Mouse (Mus musculus) kidney, embryonic 15.5 days (tissue): ENCODE data around the gene Daxx. TPM values are rescaled to one million over a fixed set of nuclear protein-coding genes. Genes with fewer than 3 reads are reported as not detected.

Source experiments
- ATAC-seq: fragments of 200-750 bp; cut with Nextera tagmentation; replicated peaks from 2 replicates; pipeline ENCODE4 v1.8.0; 2017; ENCODE audit warnings: moderate TSS enrichment; ENCODE audit not compliant: low FRiP score
- H3K27ac ChIP-seq: fragments of 300-500 bp; sonication (generic); 2 replicates; pipeline ENCODE4 v1.5.1; 2015; ENCODE audit warnings: mild to moderate bottlenecking, inconsistent platforms
- H3K27me3 ChIP-seq: fragments of 300-500 bp; sonication (generic); 2 replicates; pipeline ENCODE4 v1.6.1; 2015; ENCODE audit warnings: inconsistent platforms
- H3K36me3 ChIP-seq: fragments of 300-500 bp; sonication (generic); 2 replicates; pipeline ENCODE4 v1.6.1; 2015; ENCODE audit warnings: inconsistent platforms
- H3K4me1 ChIP-seq: fragments of 300-500 bp; sonication (generic); 2 replicates; pipeline ENCODE4 v1.6.1; 2015; ENCODE audit warnings: inconsistent platforms
- H3K4me2 ChIP-seq: fragments of 300-500 bp; sonication (generic); 2 replicates; pipeline ENCODE4 v1.6.1; 2015; ENCODE audit warnings: moderate library complexity, mild to moderate bottlenecking, inconsistent platforms
- H3K4me3 ChIP-seq: fragments of 300-500 bp; sonication (generic); replicated peaks from 2 replicates; pipeline ENCODE4 v1.5.1; 2015; ENCODE audit warnings: mild to moderate bottlenecking, inconsistent platforms
- H3K9ac ChIP-seq: fragments of 300-500 bp; sonication (generic); 2 replicates; pipeline ENCODE4 v1.6.1; 2015; ENCODE audit warnings: mild to moderate bottlenecking, inconsistent platforms
- H3K9me3 ChIP-seq: fragments of 300-500 bp; sonication (generic); replicated peaks from 2 replicates; pipeline ENCODE4 v1.6.1; 2016; ENCODE audit warnings: inconsistent platforms
- WGBS: fragments of 180-500 bp; shearing (Covaris S2); methylation state at CpG from one replicate; pipeline ENCODE4 v1.1.7; 2015; ENCODE audit warnings: mixed read lengths; 5-methylcytosine and 5-hydroxymethylcytosine counted together
- polyA plus RNA-seq: library from polyadenylated mRNA; unstranded; fragments of >200 nt; fragmentation: Nextera tagmentation; extraction: Ambion mirVana; gene quantifications from 2 replicates; pipeline ENCODE4 v1.2.1, GENCODE M21; 2015

The Daxx gene
- polyA plus RNA-seq, 1 experiment from 2014 or later, result 60.0 TPM

GRCm38 (mm10) chr17:33928251-33928947, 19.2 kb downstream of the Daxx start:
- H3K27ac ChIP-seq, result no peak overlapping the region
- 61% methylated on average over 21 of the region's 21 CpGs for WGBS

GRCm38 (mm10) chr17:33929371-33930279, 20.4 kb downstream of the Daxx start, which contains the start of gene Rgl2:
Rgl2 (plus strand) TSS chr17:33929543.
- peak; percentile 83 for ATAC-seq

More at GRCm38 (mm10) chr17:33928251-33928947, 19.2 kb downstream of the Daxx start:
- Histone ChIP-seq H3K4me2 (peak overlapping the region; percentile 99), H3K4me3 (peak overlapping the region; percentile 87), H3K9me3 (no peaks in the 10 kb centered on the region), H3K36me3 (peaks cover 28% of the 10 kb centered on the region), H3K9ac (peak overlapping the region; percentile 90), H3K27me3 (no peaks in the 10 kb centered on the region), H3K4me1 (peaks cover 24% of the 10 kb centered on the region)
- no peak for ATAC-seq

DNA sequence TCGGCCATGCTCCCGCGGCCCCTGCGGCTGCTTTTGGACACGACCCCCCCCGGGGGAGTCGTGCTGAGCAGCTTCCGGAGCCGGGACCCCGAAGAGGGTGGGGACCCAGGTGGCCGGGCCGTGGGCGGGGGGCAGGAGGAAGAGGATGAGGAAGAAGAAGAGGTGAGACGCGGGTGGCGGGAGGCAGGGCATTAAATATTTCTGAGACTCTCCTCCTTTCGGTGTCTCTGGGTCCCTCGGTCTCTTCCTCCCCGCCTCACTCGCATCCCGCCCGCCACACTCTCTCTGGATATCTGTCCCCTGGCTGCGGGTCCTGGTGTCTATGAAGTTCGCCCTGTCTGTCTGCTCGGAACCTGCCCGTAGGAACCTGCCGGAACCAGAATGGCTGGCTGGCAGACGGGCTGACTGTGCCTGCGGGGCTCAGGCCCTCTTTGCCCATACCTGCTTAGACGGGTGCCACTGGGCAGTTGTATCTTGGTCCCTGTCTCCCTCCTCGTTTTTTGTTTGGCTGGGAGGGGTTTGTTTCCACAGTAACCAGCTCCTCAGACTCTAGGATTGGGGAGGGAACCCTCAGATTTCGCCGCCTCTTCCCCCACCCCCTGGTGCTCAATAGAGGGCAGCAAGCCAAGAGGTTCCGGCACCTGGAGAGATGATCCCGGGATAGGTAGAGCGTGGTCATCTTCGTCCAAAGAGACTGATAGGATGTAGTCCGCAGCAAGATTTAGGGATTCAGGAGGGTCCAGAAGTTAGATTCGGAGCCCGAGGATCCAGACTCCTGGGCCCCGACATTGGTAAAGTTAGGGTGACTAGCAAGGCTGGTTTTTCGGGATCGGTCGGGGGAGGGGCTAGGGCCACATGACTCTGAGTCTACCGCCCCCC, 21.3 kb downstream of the Daxx start:
- H3K4me2 ChIP-seq, result peak overlapping the region; percentile 99
- ATAC-seq, result peak; percentile 16; the same call in 1 of the 2 replicates
- peak overlapping the region; percentile 98 for H3K27ac ChIP-seq
- peaks cover 36% of the 10 kb centered on the region for H3K36me3 ChIP-seq
- H3K4me1 ChIP-seq, result peaks cover 24% of the 10 kb centered on the region
- H3K27me3 ChIP-seq, result no peaks in the 10 kb centered on the region
- H3K4me3 ChIP-seq, result peak overlapping the region; percentile 87
- peak overlapping the region; percentile 90 for H3K9ac ChIP-seq
- under 1% methylated on average over 45 of the region's 45 CpGs for WGBS
- no peaks in the 10 kb centered on the region for H3K9me3 ChIP-seq

More at GRCm38 (mm10) chr17:33929371-33930279, 20.4 kb downstream of the Daxx start, which contains the start of gene Rgl2:
- WGBS, result under 1% methylated on average over 79 of the region's 80 CpGs
- H3K27ac ChIP-seq, result peak within 1 kb of the TSS; percentile 98
- H3K9me3 ChIP-seq, result no peaks in the 10 kb centered on the region
- H3K9ac ChIP-seq, result peak within 1 kb of the TSS; percentile 90
- peaks cover 24% of the 10 kb centered on the region for H3K4me1 ChIP-seq
- H3K4me2 ChIP-seq, result peak within 1 kb of the TSS; percentile 99
- H3K27me3 ChIP-seq, result no peaks in the 10 kb centered on the region
- peaks cover 33% of the 10 kb centered on the region for H3K36me3 ChIP-seq
- peak within 1 kb of the TSS; percentile 87 for H3K4me3 ChIP-seq

GRCm38 (mm10) chr17:33931159-33931866, 22.1 kb downstream of the Daxx start:
- Histone ChIP-seq H3K9ac (peak overlapping the region; percentile 90), H3K27ac (no peak overlapping the region), H3K27me3 (no peaks in the 10 kb centered on the region), H3K9me3 (no peaks in the 10 kb centered on the region), H3K4me1 (peaks cover 24% of the 10 kb centered on the region), H3K4me3 (peak overlapping the region; percentile 87), H3K4me2 (peak overlapping the region; percentile 99), H3K36me3 (peaks cover 38% of the 10 kb centered on the region)
- WGBS, result 38% methylated on average over 18 of the region's 18 CpGs
- no peak for ATAC-seq

GRCm38 (mm10) chr17:33931947-33932346, 22.7 kb downstream of the Daxx start:
- ATAC-seq, result no peak
- Histone ChIP-seq H3K4me3 (no peak overlapping the region), H3K36me3 (peaks cover 41% of the 10 kb centered on the region), H3K27me3 (no peaks in the 10 kb centered on the region), H3K4me1 (peaks cover 24% of the 10 kb centered on the region), H3K9ac (no peak overlapping the region), H3K4me2 (no peak overlapping the region), H3K27ac (no peak overlapping the region), H3K9me3 (no peaks in the 10 kb centered on the region)
- WGBS, result 93% methylated on average over 11 of the region's 11 CpGs

- Histone ChIP-seq H3K27me3 (no peaks in the 10 kb centered on the region), H3K9ac (no peak overlapping the region), H3K4me3 (no peak overlapping the region), H3K27ac (no peak overlapping the region), H3K9me3 (no peaks in the 10 kb centered on the region), H3K4me1 (peaks cover 24% of the 10 kb centered on the region), H3K36me3 (peaks cover 44% of the 10 kb centered on the region), H3K4me2 (no peak overlapping the region)
- no peak for ATAC-seq
- WGBS, result 86% methylated on average over 14 of the region's 14 CpGs
Measured at GRCm38 (mm10) chr17:33932448-33932847, 23.2 kb downstream of the Daxx start.

GRCm38 (mm10) chr17:33932970-33933369, 23.8 kb downstream of the Daxx start:
- WGBS, result 90% methylated on average over 15 of the region's 15 CpGs
- Histone ChIP-seq H3K9ac (no peak overlapping the region), H3K9me3 (no peaks in the 10 kb centered on the region), H3K27ac (no peak overlapping the region), H3K36me3 (peaks cover 46% of the 10 kb centered on the region), H3K4me1 (peaks cover 21% of the 10 kb centered on the region), H3K4me2 (no peak overlapping the region), H3K27me3 (no peaks in the 10 kb centered on the region), H3K4me3 (no peak overlapping the region)
- no peak for ATAC-seq

GRCm38 (mm10) chr17:33935422-33936055, 26.3 kb downstream of the Daxx start:
- Histone ChIP-seq H3K4me2 (no peak overlapping the region), H3K36me3 (peaks cover 57% of the 10 kb centered on the region), H3K27ac (no peak overlapping the region), H3K9me3 (no peaks in the 10 kb centered on the region), H3K4me1 (peaks cover 21% of the 10 kb centered on the region), H3K27me3 (no peaks in the 10 kb centered on the region), H3K4me3 (no peak overlapping the region), H3K9ac (no peak overlapping the region)
- no peak for ATAC-seq
- WGBS, result 81% methylated on average over 21 of the region's 21 CpGs

DNA sequence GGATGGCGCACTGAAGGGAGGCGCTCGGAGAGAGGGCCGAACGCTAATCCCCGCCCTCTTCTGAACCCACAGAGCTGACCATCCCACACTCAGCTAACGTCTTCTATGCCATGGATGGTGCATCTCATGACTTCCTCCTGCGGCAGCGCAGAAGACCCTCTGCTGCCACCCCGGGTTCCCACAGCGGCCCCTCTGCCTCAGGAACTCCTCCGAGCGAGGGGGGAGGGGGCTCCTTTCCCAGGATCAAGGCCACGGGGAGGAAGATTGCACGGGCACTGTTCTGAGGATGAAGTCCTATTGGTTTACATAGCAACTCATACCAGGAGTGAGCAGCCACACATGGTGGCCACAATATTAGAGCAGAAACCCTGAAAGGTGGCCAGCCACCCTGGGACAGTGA, 27.8 kb downstream of the Daxx start:
- H3K9me3 ChIP-seq, result no peaks in the 10 kb centered on the region
- no peak overlapping the region for H3K4me2 ChIP-seq
- H3K4me1 ChIP-seq, result peaks cover 22% of the 10 kb centered on the region
- WGBS, result 84% methylated on average over 15 of the region's 15 CpGs
- H3K27ac ChIP-seq, result no peak overlapping the region
- H3K36me3 ChIP-seq, result peaks cover 57% of the 10 kb centered on the region
- no peak overlapping the region for H3K4me3 ChIP-seq
- H3K27me3 ChIP-seq, result no peaks in the 10 kb centered on the region
- no peak overlapping the region for H3K9ac ChIP-seq
- ATAC-seq, result no peak

GRCm38 (mm10) chr17:33938783-33939182, 29.6 kb downstream of the Daxx start:
- Histone ChIP-seq H3K9me3 (no peaks in the 10 kb centered on the region), H3K36me3 (peaks cover 56% of the 10 kb centered on the region), H3K27me3 (no peaks in the 10 kb centered on the region), H3K9ac (peak overlapping the region; percentile 86; the same call in 1 of the 2 replicates), H3K27ac (no peak overlapping the region), H3K4me2 (peak overlapping the region; percentile 94), H3K4me1 (peaks cover 25% of the 10 kb centered on the region), H3K4me3 (peak overlapping the region; percentile 90)
- 67% methylated on average over 11 of the region's 11 CpGs for WGBS
- no peak for ATAC-seq
